Mouse (Mus musculus) lung, embryonic 14.5 days (tissue): ENCODE measurements around the gene Dact1. TPM values are rescaled to one million over a fixed set of nuclear protein-coding genes. Genes with fewer than 3 reads are reported as not detected.

Source experiments
- ATAC-seq: fragments of 200-750 bp; cut with Nextera tagmentation; 2 replicates; pipeline ENCODE4 v1.8.0; 2017; ENCODE audit warnings: mild to moderate bottlenecking, moderate TSS enrichment, moderate library complexity; ENCODE audit not compliant: insufficient read depth
- DNase-seq: peaks from one replicate; pipeline ENCODE4 v3.0.0-alpha.2; 2015
- H3K27ac ChIP-seq: fragments of 300-500 bp; sonication (generic); 2 replicates; pipeline ENCODE4 v1.5.1; 2014; ENCODE audit warnings: low read depth, mild to moderate bottlenecking, moderate library complexity
- H3K27me3 ChIP-seq: fragments of 300-500 bp; sonication (generic); 2 replicates; pipeline ENCODE4 v1.6.1; 2014; ENCODE audit warnings: low read length, control low read depth; ENCODE audit not compliant: insufficient read depth
- H3K36me3 ChIP-seq: fragments of 300-500 bp; sonication (generic); 2 replicates; pipeline ENCODE4 v1.6.1; 2014; ENCODE audit warnings: control low read depth; ENCODE audit not compliant: insufficient read depth
- H3K4me1 ChIP-seq: fragments of 300-500 bp; sonication (generic); 2 replicates; pipeline ENCODE4 v1.6.1; 2014; ENCODE audit warnings: antibody characterized with exemption, control low read depth; ENCODE audit not compliant: insufficient read depth
- H3K4me2 ChIP-seq: fragments of 300-500 bp; sonication (generic); 2 replicates; pipeline ENCODE4 v1.6.1; 2014; ENCODE audit warnings: mild to moderate bottlenecking
- H3K4me3 ChIP-seq: fragments of 300-500 bp; sonication (generic); 2 replicates; pipeline ENCODE4 v1.5.1; 2014; ENCODE audit warnings: low read depth, low read length
- H3K9ac ChIP-seq: fragments of 300-500 bp; sonication (generic); 2 replicates; pipeline ENCODE4 v1.6.1; 2014
- H3K9me3 ChIP-seq: fragments of 300-500 bp; sonication (generic); 2 replicates; pipeline ENCODE4 v1.6.1; 2016; ENCODE audit warnings: low read depth, low read length, control low read depth
- CTCF ChIP-seq: IDR thresholded peaks from 2 replicates; pipeline ENCODE4 v1.5.1; 2016; ENCODE audit warnings: antibody characterized with exemption, low read depth
- WGBS: fragments of 180-500 bp; shearing (Covaris S2); extraction: QIAGEN DNeasy Blood & Tissue Kit; methylation state at CpG from one replicate; pipeline ENCODE4 v1.1.7; 2014; 5-methylcytosine and 5-hydroxymethylcytosine counted together
- polyA plus RNA-seq: library from polyadenylated mRNA; unstranded; fragments of >200 nt; fragmentation: Nextera tagmentation; extraction: Ambion mirVana; gene quantifications from 2 replicates; pipeline ENCODE4 v1.2.1, GENCODE M21; 2014

Dact1 gene
- polyA plus RNA-seq, 1 experiment from 2014 or later, result 9.0 TPM

DNA sequence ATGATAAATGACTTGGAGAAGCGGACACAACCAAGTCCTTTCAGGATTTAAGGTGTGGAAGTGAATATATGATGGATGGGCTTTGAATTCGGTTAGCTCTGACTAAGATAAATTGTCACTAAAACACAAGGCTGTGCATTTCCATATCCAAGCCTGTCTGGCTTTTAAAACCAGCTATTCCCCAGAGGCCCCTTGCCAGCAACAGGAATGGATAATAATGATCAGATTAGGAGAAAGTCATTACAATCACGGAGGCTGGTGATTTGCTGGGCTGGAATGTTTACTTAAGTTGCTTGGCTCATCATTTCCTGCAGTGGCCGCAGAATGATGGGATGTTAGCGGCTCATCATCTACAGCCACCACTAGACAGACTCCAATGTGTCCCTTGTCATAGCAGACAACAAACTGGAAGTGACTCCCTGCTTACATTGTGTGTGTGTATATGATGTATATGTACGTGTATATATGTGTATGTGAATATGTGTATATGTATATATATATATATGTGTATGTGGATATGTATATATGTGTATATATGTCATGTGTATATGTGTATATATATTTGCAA lies 28.3 kb downstream of the Dact1 start:
- ATAC-seq (peak; percentile 64), DNase-seq (peak; percentile 75)
- no peak for TF ChIP-seq CTCF
- no peak overlapping the region for H3K9ac ChIP-seq
- H3K4me2 ChIP-seq, result no peak overlapping the region
- no peak overlapping the region for H3K27ac ChIP-seq
- no peaks in the 10 kb centered on the region for H3K9me3 ChIP-seq
- H3K4me3 ChIP-seq, result no peak overlapping the region
- H3K27me3 ChIP-seq, result no peaks in the 10 kb centered on the region
- H3K36me3 ChIP-seq, result no peaks in the 10 kb centered on the region
- 23% methylated on average over 6 of the region's 6 CpGs for WGBS
- H3K4me1 ChIP-seq, result peaks cover 18% of the 10 kb centered on the region

DNA sequence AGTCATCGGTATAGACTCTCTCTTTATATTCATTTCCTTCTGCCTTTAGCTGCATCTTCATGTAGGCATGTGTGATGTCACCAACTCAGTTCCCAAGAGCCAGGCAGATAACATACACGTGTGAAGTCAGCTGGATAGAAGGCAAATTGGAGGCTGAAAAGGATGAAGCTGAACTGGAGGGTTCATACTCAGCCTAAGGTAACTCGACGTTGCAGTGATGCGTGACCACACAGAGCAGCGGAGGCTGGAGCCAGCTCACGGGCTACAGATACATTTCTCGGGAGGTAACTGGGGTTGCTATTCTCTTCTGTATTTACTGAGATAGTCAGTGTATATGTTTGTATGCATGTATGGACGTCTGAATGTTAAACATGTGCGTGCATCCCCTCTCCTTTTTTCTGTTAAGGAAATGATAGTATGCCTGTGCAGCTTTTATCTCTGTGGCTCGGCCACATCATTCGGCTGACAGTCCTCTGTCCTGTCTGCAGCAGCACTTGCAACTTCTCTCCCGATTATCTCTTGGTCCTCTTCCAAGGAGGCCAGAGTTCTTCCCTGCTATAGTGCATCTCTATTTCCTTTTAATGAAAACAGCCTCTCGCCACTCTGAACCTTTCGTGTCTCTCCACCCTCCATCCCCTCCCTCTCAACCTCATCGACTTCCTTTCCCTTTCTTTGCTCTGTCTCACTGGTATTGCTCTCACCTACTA lies 29.6 kb downstream of the Dact1 start:
- no peak for ATAC-seq
- Histone ChIP-seq H3K4me3 (no peak overlapping the region), H3K4me1 (peaks cover 13% of the 10 kb centered on the region), H3K9me3 (no peaks in the 10 kb centered on the region), H3K27ac (no peak overlapping the region; the same call in 1 of the 2 replicates), H3K36me3 (no peaks in the 10 kb centered on the region), H3K27me3 (no peaks in the 10 kb centered on the region), H3K9ac (no peak overlapping the region), H3K4me2 (0 out of 2 replicates have a peak overlapping the region, but pooled peaks have one; percentile 2)
- peak; percentile 55 for DNase-seq
- 40% methylated on average over 16 of the region's 16 CpGs for WGBS
- TF ChIP-seq CTCF, result no peak

DNA sequence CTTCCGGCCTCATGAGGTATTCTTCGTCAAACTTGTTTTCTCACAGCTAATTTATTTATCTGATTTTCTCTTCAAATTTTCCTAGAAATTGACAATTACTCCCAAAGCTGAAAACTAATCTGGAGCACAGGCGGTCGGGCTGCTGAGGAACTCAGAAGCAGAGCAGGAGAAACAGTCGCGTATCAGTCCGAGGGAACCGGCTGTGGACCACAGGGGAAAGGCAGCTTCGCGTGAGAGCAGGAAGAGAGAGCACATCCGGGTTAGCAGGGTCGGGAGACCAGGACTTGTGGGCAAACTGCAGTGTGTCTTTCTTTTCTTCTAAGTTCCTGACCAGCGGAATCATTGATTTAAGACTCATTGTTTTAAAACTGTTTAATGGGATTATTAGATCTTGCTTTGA lies 32.7 kb downstream of the Dact1 start:
- Histone ChIP-seq H3K9ac (no peak overlapping the region), H3K4me3 (no peak overlapping the region), H3K9me3 (no peaks in the 10 kb centered on the region), H3K4me2 (peak overlapping the region; percentile 43), H3K27me3 (no peaks in the 10 kb centered on the region), H3K4me1 (peaks cover 19% of the 10 kb centered on the region), H3K27ac (no peak overlapping the region), H3K36me3 (no peaks in the 10 kb centered on the region)
- WGBS, result 20% methylated on average over 13 of the region's 13 CpGs
- ATAC-seq (no peak), DNase-seq (peak; percentile 63)
- TF ChIP-seq CTCF, result no peak

DNA sequence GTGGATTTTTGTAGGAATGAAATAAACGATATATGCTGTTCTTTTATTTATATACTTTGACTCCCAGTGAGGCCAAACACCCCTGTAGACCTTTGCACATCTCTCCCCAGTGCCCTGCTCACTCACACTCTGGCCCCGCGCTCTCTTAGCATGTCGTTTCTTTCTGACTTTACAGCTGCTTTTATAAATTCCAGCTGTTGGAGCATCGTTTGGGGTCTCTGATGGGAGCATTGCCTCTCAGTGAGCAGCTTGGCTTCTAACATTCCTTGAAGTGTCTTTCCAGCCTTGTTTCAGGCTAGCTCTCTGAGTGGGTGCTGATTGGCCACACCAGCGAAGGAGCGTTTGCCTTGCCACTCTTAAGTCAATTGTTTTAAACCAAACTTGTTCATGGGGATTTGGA lies 35.8 kb downstream of the Dact1 start:
- peaks cover 17% of the 10 kb centered on the region for H3K4me1 ChIP-seq
- no peaks in the 10 kb centered on the region for H3K9me3 ChIP-seq
- DNase-seq, result peak; percentile 62
- no peak overlapping the region for H3K4me3 ChIP-seq
- 24% methylated on average over 7 of the region's 7 CpGs for WGBS
- H3K36me3 ChIP-seq, result no peaks in the 10 kb centered on the region
- no peaks in the 10 kb centered on the region for H3K27me3 ChIP-seq
- H3K9ac ChIP-seq, result no peak overlapping the region
- H3K27ac ChIP-seq, result peak overlapping the region; percentile 81
- no peak overlapping the region; the same call in 1 of the 2 replicates for H3K4me2 ChIP-seq
- ATAC-seq, result peak; percentile 60; the same call in 1 of the 2 replicates
- TF ChIP-seq CTCF, result no peak

DNA sequence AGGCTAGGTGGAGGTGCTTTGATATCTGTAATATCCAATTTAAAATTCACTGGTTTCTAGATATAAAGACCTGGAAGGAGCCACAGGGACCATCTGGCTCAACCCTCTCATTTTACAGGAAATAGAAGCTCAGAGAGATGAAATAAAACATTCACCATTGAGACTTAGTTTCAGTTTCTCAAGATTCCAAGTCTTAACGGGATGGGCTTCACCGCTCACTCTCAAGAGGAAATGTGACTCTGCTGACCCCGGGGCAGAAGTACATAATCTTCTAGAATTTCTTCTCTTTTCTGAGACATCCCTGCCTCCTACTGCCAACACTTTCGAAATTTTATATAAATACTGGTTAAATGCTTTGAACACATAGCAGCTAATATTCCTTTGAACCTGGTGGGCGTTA lies 36.4 kb downstream of the Dact1 start:
- Histone ChIP-seq H3K4me2 (peak overlapping the region; percentile 18), H3K9me3 (no peaks in the 10 kb centered on the region), H3K27me3 (no peaks in the 10 kb centered on the region), H3K9ac (no peak overlapping the region), H3K36me3 (no peaks in the 10 kb centered on the region), H3K27ac (peak overlapping the region; percentile 81), H3K4me3 (no peak overlapping the region), H3K4me1 (peaks cover 17% of the 10 kb centered on the region)
- ATAC-seq, result 0 out of 2 replicates have a peak, but pooled peaks have one; percentile 19
- no peak for TF ChIP-seq CTCF
- 11% methylated on average over 5 of the region's 5 CpGs for WGBS
- peak; percentile 70 for DNase-seq

DNA sequence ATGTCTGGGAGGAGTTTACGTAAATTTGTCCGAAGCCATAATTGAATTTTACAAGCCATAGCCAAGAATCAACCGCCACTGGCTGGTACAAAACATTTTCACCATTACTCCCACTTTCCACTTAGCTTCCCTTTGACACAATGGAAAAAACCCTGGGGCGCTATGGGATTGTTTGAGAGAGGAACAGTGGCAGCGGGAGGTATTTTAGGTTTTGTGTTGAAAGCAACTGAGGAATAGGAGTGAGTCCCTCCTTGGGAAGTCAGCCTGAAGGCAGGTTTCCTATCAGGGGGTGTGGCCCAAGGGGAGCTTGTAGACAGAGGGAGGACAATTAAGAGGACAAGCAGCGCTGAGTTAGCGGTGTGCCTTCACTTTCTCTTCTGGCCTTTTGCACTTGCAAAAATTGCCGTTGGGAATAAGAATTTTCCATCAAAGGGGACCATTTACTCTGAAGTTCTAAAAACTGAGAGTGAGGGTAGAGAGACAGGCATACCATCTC lies 38.8 kb downstream of the Dact1 start:
- no peaks in the 10 kb centered on the region for H3K36me3 ChIP-seq
- ATAC-seq (no peak), DNase-seq (no peak)
- H3K27me3 ChIP-seq, result no peaks in the 10 kb centered on the region
- TF ChIP-seq CTCF, result no peak
- H3K4me1 ChIP-seq, result peaks cover 14% of the 10 kb centered on the region
- no peak overlapping the region for H3K27ac ChIP-seq
- H3K4me2 ChIP-seq, result no peak overlapping the region
- 78% methylated on average over 8 of the region's 8 CpGs for WGBS
- H3K9ac ChIP-seq, result no peak overlapping the region
- no peak overlapping the region for H3K4me3 ChIP-seq
- H3K9me3 ChIP-seq, result no peaks in the 10 kb centered on the region

DNA sequence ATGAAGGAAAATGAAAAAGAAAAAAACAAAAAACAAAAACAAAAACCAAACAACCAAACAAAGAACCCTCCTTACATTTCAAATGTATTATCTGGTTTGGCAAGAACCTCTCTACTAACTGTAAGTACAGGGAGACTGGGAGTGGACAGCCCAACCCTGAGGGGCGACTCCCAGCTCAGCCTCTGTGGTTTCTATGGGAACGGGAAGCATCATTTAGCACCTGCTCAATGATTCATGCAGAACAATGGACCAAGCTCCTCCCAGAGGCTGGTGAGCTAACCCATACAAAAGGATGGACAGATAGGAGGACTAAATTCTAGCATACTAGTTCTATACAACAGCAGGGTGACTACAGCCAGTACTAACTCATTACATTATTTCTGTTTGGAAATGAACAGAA lies 40.4 kb downstream of the Dact1 start:
- no peak overlapping the region for H3K4me2 ChIP-seq
- no peak for TF ChIP-seq CTCF
- peaks cover 14% of the 10 kb centered on the region for H3K4me1 ChIP-seq
- H3K27me3 ChIP-seq, result no peaks in the 10 kb centered on the region
- no peaks in the 10 kb centered on the region for H3K9me3 ChIP-seq
- H3K27ac ChIP-seq, result no peak overlapping the region
- H3K36me3 ChIP-seq, result no peaks in the 10 kb centered on the region
- ATAC-seq (no peak), DNase-seq (no peak)
- H3K9ac ChIP-seq, result no peak overlapping the region
- H3K4me3 ChIP-seq, result no peak overlapping the region
- WGBS, result 88% methylated on average over 2 of the region's 2 CpGs
